Mouse (Mus musculus) hindbrain, embryonic 14.5 days (tissue): ENCODE measurements around the gene Smurf1. TPM values are rescaled to one million over a fixed set of nuclear protein-coding genes. Genes with fewer than 3 reads are reported as not detected.

Experiments
- ATAC-seq: fragments of 200-750 bp; cut with Nextera tagmentation; 2 replicates; pipeline ENCODE4 v1.8.0; 2017; ENCODE audit warnings: moderate number of reproducible peaks, mild to moderate bottlenecking, moderate TSS enrichment, moderate library complexity; ENCODE audit not compliant: low FRiP score
- DNase-seq: peaks from one replicate; pipeline ENCODE4 v3.0.0-alpha.2; 2015; ENCODE audit warnings: low spot score
- H3K27ac ChIP-seq: fragments of 300-500 bp; sonication (generic); 2 replicates; pipeline ENCODE4 v1.5.1; 2014; ENCODE audit warnings: mild to moderate bottlenecking, moderate library complexity
- H3K27me3 ChIP-seq: fragments of 300-500 bp; sonication (generic); 2 replicates; pipeline ENCODE4 v1.6.1; 2014; ENCODE audit warnings: mild to moderate bottlenecking, low read length, mixed read lengths; ENCODE audit not compliant: control insufficient read depth, insufficient read depth
- H3K36me3 ChIP-seq: fragments of 300-500 bp; sonication (generic); replicated peaks from 2 replicates; pipeline ENCODE4 v1.6.1; 2014; ENCODE audit not compliant: control insufficient read depth, insufficient read depth
- H3K4me1 ChIP-seq: fragments of 300-500 bp; sonication (generic); replicated peaks from 2 replicates; pipeline ENCODE4 v1.6.1; 2014; ENCODE audit warnings: antibody characterized with exemption, low read length, mixed read lengths; ENCODE audit not compliant: control insufficient read depth, insufficient read depth
- H3K4me2 ChIP-seq: fragments of 300-500 bp; sonication (generic); replicated peaks from 2 replicates; pipeline ENCODE4 v1.6.1; 2014; ENCODE audit warnings: mild to moderate bottlenecking, moderate library complexity
- H3K4me3 ChIP-seq: fragments of 300-500 bp; sonication (generic); replicated peaks from 2 replicates; pipeline ENCODE4 v1.5.1; 2014; ENCODE audit warnings: mild to moderate bottlenecking, low read length
- H3K9ac ChIP-seq: fragments of 300-500 bp; sonication (generic); 2 replicates; pipeline ENCODE4 v1.6.1; 2014
- H3K9me3 ChIP-seq: fragments of 300-500 bp; sonication (generic); 2 replicates; pipeline ENCODE4 v1.6.1; 2016; ENCODE audit warnings: low read length; ENCODE audit not compliant: control insufficient read depth
- WGBS: fragments of 180-500 bp; shearing (Covaris S2); extraction: QIAGEN DNeasy Blood & Tissue Kit; methylation state at CpG from one replicate; pipeline ENCODE4 v1.1.7; 2014; 5-methylcytosine and 5-hydroxymethylcytosine counted together
- polyA plus RNA-seq: library from polyadenylated mRNA; unstranded; fragments of >200 nt; fragmentation: Nextera tagmentation; extraction: Ambion mirVana; gene quantifications from 2 replicates; pipeline ENCODE4 v1.2.1, GENCODE M21; 2014

The Smurf1 gene
- polyA plus RNA-seq, 1 experiment from 2014 or later, result 43.6 TPM

DNA sequence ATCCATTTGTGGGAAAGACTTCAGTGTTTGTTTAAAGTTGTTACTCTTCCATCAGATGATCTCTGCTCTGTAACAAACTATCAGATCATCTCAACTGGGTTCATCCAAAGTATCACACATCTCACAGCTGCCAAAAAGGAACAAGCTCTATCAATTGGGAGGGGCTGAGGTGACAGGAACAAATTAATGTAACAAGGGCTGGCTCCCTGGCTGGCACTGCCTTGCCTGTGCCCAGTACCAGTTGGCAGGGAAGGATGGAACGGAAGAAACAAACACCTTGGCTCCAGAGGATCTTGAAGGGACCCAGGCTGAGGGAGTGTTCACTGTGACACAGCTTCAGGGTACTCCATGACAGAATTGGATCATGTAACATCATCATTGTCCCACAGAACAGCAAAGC lies 17.6 kb downstream of the Smurf1 start:
- no peak overlapping the region for H3K4me2 ChIP-seq
- H3K9ac ChIP-seq, result no peak overlapping the region
- H3K27me3 ChIP-seq, result no peaks in the 10 kb centered on the region
- 78% methylated on average over 1 of the region's 1 CpGs for WGBS
- no peak for DNase-seq
- no peak for ATAC-seq
- H3K36me3 ChIP-seq, result no peaks in the 10 kb centered on the region
- no peak overlapping the region for H3K4me3 ChIP-seq
- no peak overlapping the region for H3K27ac ChIP-seq
- H3K9me3 ChIP-seq, result no peaks in the 10 kb centered on the region
- H3K4me1 ChIP-seq, result peaks cover 21% of the 10 kb centered on the region; the same call in 1 of the 2 replicates

GRCm38 (mm10) chr5:144946032-144946431 lies 19.6 kb downstream of the Smurf1 start:
- WGBS, result 60% methylated on average over 4 of the region's 4 CpGs
- H3K4me2 ChIP-seq, result no peak overlapping the region
- no peak overlapping the region for H3K9ac ChIP-seq
- H3K9me3 ChIP-seq, result no peaks in the 10 kb centered on the region
- H3K36me3 ChIP-seq, result no peaks in the 10 kb centered on the region
- no peak for DNase-seq
- peaks cover 22% of the 10 kb centered on the region for H3K4me1 ChIP-seq
- no peaks in the 10 kb centered on the region for H3K27me3 ChIP-seq
- H3K4me3 ChIP-seq, result no peak overlapping the region
- H3K27ac ChIP-seq, result no peak overlapping the region
- no peak for ATAC-seq

GRCm38 (mm10) chr5:144944932-144945331 lies 20.7 kb downstream of the Smurf1 start:
- Histone ChIP-seq H3K36me3 (no peaks in the 10 kb centered on the region), H3K9ac (no peak overlapping the region), H3K9me3 (no peaks in the 10 kb centered on the region), H3K27ac (no peak overlapping the region), H3K4me2 (no peak overlapping the region), H3K27me3 (no peaks in the 10 kb centered on the region), H3K4me3 (no peak overlapping the region), H3K4me1 (peaks cover 33% of the 10 kb centered on the region)
- DNase-seq, result no peak
- WGBS, result 89% methylated on average over 7 of the region's 7 CpGs
- ATAC-seq, result no peak

DNA sequence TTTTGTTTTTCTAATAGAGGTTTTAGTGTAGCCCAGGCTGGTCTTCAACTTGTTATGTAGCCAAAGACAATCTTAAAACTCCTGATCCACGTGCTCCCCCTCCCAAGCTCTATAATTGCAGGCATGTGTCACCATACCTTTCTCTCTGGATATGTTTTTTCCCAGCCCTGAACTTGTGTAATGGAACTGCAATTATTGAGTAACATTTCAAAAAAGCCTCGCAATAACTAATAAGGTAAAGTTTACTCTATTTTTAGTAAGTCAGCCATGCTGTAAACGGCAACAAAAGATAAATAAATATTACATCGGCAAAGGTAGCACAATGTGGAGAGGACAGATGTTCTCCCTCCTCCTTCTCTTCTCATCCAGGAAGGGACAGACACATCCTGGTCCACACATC lies 21.3 kb downstream of the Smurf1 start:
- no peak for ATAC-seq
- H3K4me1 ChIP-seq, result peaks cover 33% of the 10 kb centered on the region

GRCm38 (mm10) chr5:144943346-144943745 lies 22.3 kb downstream of the Smurf1 start:
- peaks cover 30% of the 10 kb centered on the region for H3K4me1 ChIP-seq
- no peak overlapping the region for H3K27ac ChIP-seq
- DNase-seq (no peak), ATAC-seq (no peak)
- H3K36me3 ChIP-seq, result no peaks in the 10 kb centered on the region
- no peak overlapping the region for H3K4me3 ChIP-seq
- H3K4me2 ChIP-seq, result no peak overlapping the region
- 90% methylated on average over 6 of the region's 6 CpGs for WGBS
- H3K27me3 ChIP-seq, result no peaks in the 10 kb centered on the region
- no peak overlapping the region for H3K9ac ChIP-seq
- H3K9me3 ChIP-seq, result no peaks in the 10 kb centered on the region

More for the DNA sequence above, 21.3 kb downstream of the Smurf1 start:
- H3K9ac ChIP-seq, result no peak overlapping the region
- WGBS, result 88% methylated on average over 4 of the region's 4 CpGs
- H3K27me3 ChIP-seq, result no peaks in the 10 kb centered on the region
- H3K9me3 ChIP-seq, result no peaks in the 10 kb centered on the region
- H3K4me2 ChIP-seq, result no peak overlapping the region
- no peak overlapping the region for H3K27ac ChIP-seq
- no peak for DNase-seq
- H3K4me3 ChIP-seq, result no peak overlapping the region
- H3K36me3 ChIP-seq, result no peaks in the 10 kb centered on the region

GRCm38 (mm10) chr5:144942431-144942830 lies 23.2 kb downstream of the Smurf1 start:
- H3K27ac ChIP-seq, result no peak overlapping the region
- H3K9ac ChIP-seq, result no peak overlapping the region
- H3K4me1 ChIP-seq, result peaks cover 30% of the 10 kb centered on the region
- ATAC-seq (no peak), DNase-seq (no peak)
- H3K4me3 ChIP-seq, result no peak overlapping the region
- no peak overlapping the region for H3K4me2 ChIP-seq
- no peaks in the 10 kb centered on the region for H3K36me3 ChIP-seq
- no peaks in the 10 kb centered on the region for H3K9me3 ChIP-seq
- no peaks in the 10 kb centered on the region for H3K27me3 ChIP-seq
- WGBS, result 73% methylated on average over 9 of the region's 9 CpGs

DNA sequence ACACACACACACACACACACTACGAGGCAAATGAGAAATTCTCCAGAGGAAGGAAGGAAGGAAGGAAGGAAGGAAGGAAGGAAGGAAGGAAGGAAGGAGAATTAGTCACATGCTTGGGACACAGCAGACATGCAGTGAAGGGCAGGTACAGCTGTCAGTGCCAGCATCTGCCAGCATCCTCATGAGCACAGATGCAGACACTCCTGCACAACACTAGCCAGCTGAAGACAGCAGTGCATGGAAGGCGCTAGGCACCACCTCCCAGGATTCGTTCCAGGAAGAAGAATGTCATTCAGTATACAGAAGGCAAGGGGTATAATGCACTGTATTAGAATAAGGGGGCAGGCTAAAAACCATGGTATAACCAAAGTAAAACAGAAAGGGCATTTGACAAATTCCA lies 24.7 kb downstream of the Smurf1 start:
- no peak for DNase-seq
- no peaks in the 10 kb centered on the region for H3K9me3 ChIP-seq
- H3K4me2 ChIP-seq, result no peak overlapping the region; the same call in 1 of the 2 replicates
- H3K27ac ChIP-seq, result peak overlapping the region; percentile 70
- H3K36me3 ChIP-seq, result no peaks in the 10 kb centered on the region
- no peak overlapping the region for H3K4me3 ChIP-seq
- H3K4me1 ChIP-seq, result peaks cover 28% of the 10 kb centered on the region
- H3K9ac ChIP-seq, result peak overlapping the region; percentile 40; the same call in 1 of the 2 replicates
- ATAC-seq, result no peak
- H3K27me3 ChIP-seq, result no peaks in the 10 kb centered on the region
- 45% methylated on average over 3 of the region's 3 CpGs for WGBS

GRCm38 (mm10) chr5:144937304-144937703 lies 28.3 kb downstream of the Smurf1 start:
- Histone ChIP-seq H3K4me2 (no peak overlapping the region), H3K4me1 (peaks cover 33% of the 10 kb centered on the region), H3K27me3 (no peaks in the 10 kb centered on the region), H3K27ac (no peak overlapping the region), H3K9me3 (no peaks in the 10 kb centered on the region), H3K9ac (no peak overlapping the region), H3K4me3 (no peak overlapping the region), H3K36me3 (no peaks in the 10 kb centered on the region)
- no peak for ATAC-seq
- WGBS, result 80% methylated on average over 2 of the region's 2 CpGs
- DNase-seq, result no peak

GRCm38 (mm10) chr5:144933486-144933885 lies 32.2 kb downstream of the Smurf1 start:
- ATAC-seq (no peak), DNase-seq (no peak)
- H3K4me1 ChIP-seq, result peaks cover 27% of the 10 kb centered on the region; the same call in 1 of the 2 replicates
- no peaks in the 10 kb centered on the region for H3K27me3 ChIP-seq
- H3K27ac ChIP-seq, result no peak overlapping the region
- H3K4me2 ChIP-seq, result no peak overlapping the region
- H3K9ac ChIP-seq, result no peak overlapping the region
- no peaks in the 10 kb centered on the region for H3K36me3 ChIP-seq
- H3K9me3 ChIP-seq, result no peaks in the 10 kb centered on the region
- H3K4me3 ChIP-seq, result no peak overlapping the region
- 81% methylated on average over 4 of the region's 4 CpGs for WGBS

GRCm38 (mm10) chr5:144931841-144932240 lies 33.8 kb downstream of the Smurf1 start:
- Histone ChIP-seq H3K27me3 (no peaks in the 10 kb centered on the region), H3K9me3 (no peaks in the 10 kb centered on the region), H3K4me2 (no peak overlapping the region), H3K36me3 (no peaks in the 10 kb centered on the region), H3K9ac (no peak overlapping the region), H3K4me1 (peaks cover 22% of the 10 kb centered on the region; the same call in 1 of the 2 replicates), H3K4me3 (no peak overlapping the region), H3K27ac (no peak overlapping the region)
- 91% methylated on average over 5 of the region's 5 CpGs for WGBS
- no peak for DNase-seq
- ATAC-seq, result no peak
